ENCODE assay signal across 24 mouse cellular contexts in genomic region chr10:10734561-10734960, GRCm38 (mm10). TPM values are rescaled to one million over a fixed set of nuclear protein-coding genes. Genes with fewer than 3 reads are reported as not detected.
A peak's percentile ranks its signal among the peaks of the same experiment; 100 is the strongest.
DNase-seq lines count a peak whose midpoint lies in the region; TF ChIP-seq lines count a peak whose summit lies in the region.
"Had no signal": no experiment of that assay in that cellular context is flagged by ENCODE, and none has a peak within 500 bp of the region (broad histone marks: within the 10 kb centered on the region; RNA-seq: fewer than 3 reads in every experiment).

No protein-coding gene starts in this region.

- TF ChIP-seq POLR2A in brain, embryonic 14.5 days (IDR thresholded peaks at IDR 0.05; ENCODE audit: borderline replicate concordance, extremely low read depth, insufficient read depth, insufficient read length, poor library complexity, severe bottlenecking) = no peak

- peak; percentile 18 for DNase-seq in left cerebral cortex, postnatal 4 days
- DNase-seq in left cerebral cortex, postnatal 25 days (ENCODE audit: low spot score in 2 of 2) = no peak
- peak; percentile 27 for DNase-seq in brain, embryonic 14.5 days (ENCODE audit: low read depth)
- peak; percentile 65 to 70 for DNase-seq in cerebellum, postnatal 10 days
- peak; percentile 54 for DNase-seq in retina, embryonic 14.5 days (ENCODE audit: low spot score)
- DNase-seq in layer of hippocampus, postnatal 10 days (ENCODE audit: low spot score in 2 of 2) = no peak
- no peak for DNase-seq in right cerebral cortex, postnatal 14 days
- DNase-seq: adrenal gland, adult 8-10 months; gastrocnemius, postnatal 25 days; heart, postnatal 10 days; kidney, adult 11 months; kidney, postnatal 14 days; thymus, postnatal 25 days had no signal

- TF ChIP-seq CTCF in brain, embryonic 14.5 days (IDR thresholded peaks at IDR 0.05; ENCODE audit: borderline replicate concordance, extremely low read depth, insufficient read depth, insufficient read length) = no peak

- intact Hi-C loops in left cerebral cortex, postnatal 4 days (cut with DNase I) = no loop called here
- intact Hi-C loops in left cerebral cortex, postnatal 25 days (cut with DNase I) = no loop called here

RNA-seq across cellular contexts. Expression of gene Gm10944, which starts 53.4 kb away (rescaled TPM):
- not detected for total RNA-seq in left cerebral cortex, postnatal 4 days (2021)
- not detected for total RNA-seq in left cerebral cortex, postnatal 25 days (2021)
- not detected in 2 replicates for polyA plus RNA-seq in brain, embryonic 14.5 days (2012; rRNA removed)
- total RNA-seq in layer of hippocampus, postnatal 10 days (2021) = not detected
- total RNA-seq: adrenal gland, adult 8-10 months; G1E; gastrocnemius, postnatal 25 days; heart, postnatal 10 days; layer of hippocampus, adult 8-10 months; left cerebral cortex, adult 8-10 months had no signal
- polyA plus RNA-seq: CD4-positive, CD25-positive, alpha-beta regulatory T cell, adult 4 months; cortical plate, adult 2 months; forebrain, embryonic 11.5 days; frontal cortex, adult 2 months; G1E; hindbrain, embryonic 15.5 days; limb, embryonic 14.5 days; liver, embryonic 16.5 days; midbrain, embryonic 10.5 days had no signal

Comparison
In these comparisons a context has a peak if more than half of its experiments do, and no peak if none do; other contexts are left out.
1. DNase-seq: peak in left cerebral cortex, postnatal 4 days (single experiment), brain, embryonic 14.5 days (single experiment), cerebellum, postnatal 10 days (2 of 2) and retina, embryonic 14.5 days (single experiment); none in left cerebral cortex, postnatal 25 days (0 of 2), layer of hippocampus, postnatal 10 days (0 of 2) and right cerebral cortex, postnatal 14 days (single experiment).